In genomic region chr11:54530391-54530790, GRCm38 (mm10) we compare ENCODE assay signal across 9 mouse cellular contexts. TPM values are rescaled to one million over a fixed set of nuclear protein-coding genes. Genes with fewer than 3 reads are reported as not detected.
DNase-seq lines count a peak whose midpoint lies in the region; ATAC-seq lines count a peak whose summit lies in the region.
"Had no signal": no experiment of that assay in that cellular context is flagged by ENCODE, and none has a peak within 500 bp of the region (broad histone marks: within the 10 kb centered on the region; RNA-seq: fewer than 3 reads in every experiment).

No protein-coding gene starts in this region.

- no peak overlapping the region for H3K4me2 ChIP-seq in kidney, embryonic 15.5 days
- H3K4me2 ChIP-seq in stomach, embryonic 15.5 days: no peak overlapping the region
- H3K4me2 ChIP-seq: neural tube, embryonic 13.5 days had no signal

- no peaks in the 10 kb centered on the region for H3K27me3 ChIP-seq in kidney, embryonic 15.5 days
- no peaks in the 10 kb centered on the region for H3K27me3 ChIP-seq in stomach, embryonic 15.5 days (replicated peaks)
- H3K27me3 ChIP-seq: neural tube, embryonic 13.5 days had no signal

- H3K36me3 ChIP-seq in kidney, embryonic 15.5 days: no peaks in the 10 kb centered on the region
- no peaks in the 10 kb centered on the region for H3K36me3 ChIP-seq in stomach, embryonic 15.5 days
- H3K36me3 ChIP-seq: neural tube, embryonic 13.5 days had no signal

- no peak overlapping the region for H3K4me3 ChIP-seq in kidney, embryonic 15.5 days (replicated peaks)
- H3K4me3 ChIP-seq in stomach, embryonic 15.5 days (replicated peaks): no peak overlapping the region
- H3K4me3 ChIP-seq: neural tube, embryonic 13.5 days had no signal

- H3K9me3 ChIP-seq in kidney, embryonic 15.5 days (replicated peaks): no peaks in the 10 kb centered on the region
- H3K9me3 ChIP-seq in stomach, embryonic 15.5 days: no peaks in the 10 kb centered on the region
- H3K9me3 ChIP-seq: neural tube, embryonic 13.5 days had no signal

- DNase-seq in adrenal gland, postnatal 10 days: peak; percentile 15
- no peak for DNase-seq in adrenal gland, adult 2 months
- peak; percentile 11 for DNase-seq in right cerebral cortex, postnatal 14 days
- DNase-seq in right cerebral cortex, postnatal 25 days: no peak
- no peak for DNase-seq in thymus, postnatal 25 days
- no peak for DNase-seq in adrenal gland, postnatal 25 days

- WGBS in kidney, embryonic 15.5 days: 27% methylated on average over 1 of the region's 1 CpGs
- 39% methylated on average over 1 of the region's 1 CpGs for WGBS in stomach, embryonic 15.5 days

- ATAC-seq in kidney, embryonic 15.5 days (replicated peaks; ENCODE audit: low FRiP score): no peak
- ATAC-seq in stomach, embryonic 15.5 days (ENCODE audit: insufficient read depth, low FRiP score, low read depth): no peak

- no peak overlapping the region for H3K9ac ChIP-seq in kidney, embryonic 15.5 days
- no peak overlapping the region for H3K9ac ChIP-seq in stomach, embryonic 15.5 days
- H3K9ac ChIP-seq: neural tube, embryonic 13.5 days had no signal

- peaks cover 11% of the 10 kb centered on the region for H3K4me1 ChIP-seq in kidney, embryonic 15.5 days
- H3K4me1 ChIP-seq in stomach, embryonic 15.5 days: no peaks in the 10 kb centered on the region

- peak overlapping the region; percentile 79 for H3K27ac ChIP-seq in kidney, embryonic 15.5 days
- H3K27ac ChIP-seq in stomach, embryonic 15.5 days: peak overlapping the region; percentile 11; the same call in 1 of the 2 replicates
- H3K27ac ChIP-seq: neural tube, embryonic 13.5 days had no signal

RNA-seq across cellular contexts. Expression of gene Rapgef6, which starts 7.7 kb away (rescaled TPM):
- total RNA-seq in adrenal gland, postnatal 10 days (2021): 10 to 100 TPM; 24.9 to 28.0 TPM
- 10 to 100 TPM; 23.5 to 23.7 TPM for total RNA-seq in adrenal gland, adult 2 months (2021)
- polyA plus RNA-seq in adrenal gland, adult 2 months (2012; rRNA removed): 12.9 and 14.9 TPM in 2 replicates
- polyA plus RNA-seq in kidney, embryonic 15.5 days (2015; fragmentation: Nextera tagmentation; extraction: Ambion mirVana): 34.2 and 34.7 TPM in 2 replicates
- 32.0 and 34.6 TPM in 2 replicates for polyA plus RNA-seq in stomach, embryonic 15.5 days (2015; fragmentation: Nextera tagmentation; extraction: Ambion mirVana)
- total RNA-seq in adrenal gland, postnatal 25 days (2021): 22.7 and 28.8 TPM in 2 replicates

Comparison
In these comparisons a context has a peak if more than half of its experiments do, and no peak if none do; other contexts are left out.
1. DNase-seq: peak in adrenal gland, postnatal 10 days (single experiment) and right cerebral cortex, postnatal 14 days (single experiment); none in adrenal gland, adult 2 months (single experiment), right cerebral cortex, postnatal 25 days (single experiment), thymus, postnatal 25 days (single experiment) and adrenal gland, postnatal 25 days (single experiment).